Mouse (Mus musculus): ENCODE measurements at regions not wholly inside any gene's neighbourhood (a gene's known extent, or its start where the extent isn't known, plus 50 kb on each side); places are given as distances from the start of the nearest gene placed in this dataset.

GRCm38 (mm10) chr3:65474585-65474984 lies 53.6 kb upstream of the Tiparp start:
- no peak for TF ChIP-seq CHD2 (IDR thresholded peaks at IDR 0.05; ENCODE audit: low read depth, low read length)
- no peak for TF ChIP-seq HCFC1 (IDR thresholded peaks at IDR 0.05; ENCODE audit: borderline replicate concordance, insufficient read depth, low read length)
